In the genomic region with DNA sequence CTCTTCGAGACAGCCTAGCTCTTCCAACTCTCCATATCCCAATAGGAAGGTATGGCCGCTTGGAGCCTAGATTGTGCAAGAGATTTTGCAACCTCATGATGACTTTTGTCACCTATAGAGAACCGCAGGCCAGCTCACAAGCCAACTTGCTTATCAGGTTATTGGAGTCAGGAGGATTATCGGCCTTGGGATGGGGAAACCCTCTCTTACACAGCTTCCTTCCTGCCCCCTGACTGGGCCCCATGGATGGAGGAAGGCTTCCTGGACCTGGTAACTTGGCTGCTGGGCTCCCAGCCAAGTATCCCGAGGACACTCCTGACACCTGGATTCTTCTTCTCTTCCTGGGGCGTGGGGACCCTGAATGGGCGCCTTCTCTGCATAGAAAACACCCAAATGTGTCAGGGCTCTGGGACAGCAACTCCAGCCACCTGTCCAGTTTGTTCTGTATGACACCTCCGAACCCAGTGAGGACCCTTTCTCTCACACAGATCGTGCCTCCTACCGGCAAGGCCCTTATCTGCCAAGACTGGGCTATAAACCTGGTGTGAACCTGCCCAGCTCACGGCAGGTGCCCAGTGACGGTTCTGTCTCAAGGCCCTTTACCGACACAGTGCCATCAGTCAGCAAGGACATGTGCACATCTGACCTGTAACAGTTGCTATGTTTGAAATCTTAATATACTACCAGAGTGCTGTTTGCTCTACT, we compare ENCODE assay signal across 10 mouse cellular contexts. TPM values are rescaled to one million over a fixed set of nuclear protein-coding genes. Genes with fewer than 3 reads are reported as not detected.
DNase-seq lines count a peak whose midpoint lies in the region; ATAC-seq and TF ChIP-seq lines count a peak whose summit lies in the region.
"Had no signal": no experiment of that assay in that cellular context is flagged by ENCODE, and none has a peak within 500 bp of the region (broad histone marks: within the 10 kb centered on the region; RNA-seq: fewer than 3 reads in every experiment).

No protein-coding gene starts in this region.

- no peaks in the 10 kb centered on the region for H3K36me3 ChIP-seq in heart, embryonic 13.5 days
- no peaks in the 10 kb centered on the region for H3K36me3 ChIP-seq in intestine, postnatal 0 days (ENCODE audit: control insufficient read depth, insufficient read depth)
- H3K36me3 ChIP-seq in liver, embryonic 16.5 days (ENCODE audit: control insufficient read depth, insufficient read depth): no peaks in the 10 kb centered on the region

- peaks cover 35% of the 10 kb centered on the region for H3K4me1 ChIP-seq in heart, embryonic 13.5 days
- H3K4me1 ChIP-seq in bone marrow, adult 2 months (ENCODE audit: control insufficient read depth, insufficient read depth, low read length): peaks cover 15% of the 10 kb centered on the region
- H3K4me1 ChIP-seq in intestine, postnatal 0 days (replicated peaks; ENCODE audit: control insufficient read depth, insufficient read depth, low read length): peaks cover 7% of the 10 kb centered on the region
- peaks cover 10% of the 10 kb centered on the region for H3K4me1 ChIP-seq in liver, embryonic 16.5 days (ENCODE audit: control insufficient read depth, low read depth, low read length)

- no peak for TF ChIP-seq CTCF in bone marrow, adult 2 months (IDR thresholded peaks at IDR 0.05; ENCODE audit: control insufficient read depth, insufficient read depth, low read length)
- TF ChIP-seq CTCF in intestine, postnatal 0 days (IDR thresholded peaks at IDR 0.05; ENCODE audit: low read depth): peak; percentile 64

- H3K9me3 ChIP-seq in heart, embryonic 13.5 days: peaks cover 5% of the 10 kb centered on the region; the same call in 1 of the 2 replicates
- no peaks in the 10 kb centered on the region for H3K9me3 ChIP-seq in intestine, postnatal 0 days (ENCODE audit: control insufficient read depth)
- H3K9me3 ChIP-seq in liver, embryonic 16.5 days (replicated peaks; ENCODE audit: control insufficient read depth, low read length): no peaks in the 10 kb centered on the region

- ATAC-seq in heart, embryonic 13.5 days (ENCODE audit: extremely low read depth, insufficient number of reproducible peaks, low FRiP score, low TSS enrichment): peak; percentile 25; the same call in 1 of the 2 replicates
- ATAC-seq in intestine, postnatal 0 days: peak; percentile 94
- peak; percentile 45; the same call in 1 of the 2 replicates for ATAC-seq in liver, embryonic 16.5 days (ENCODE audit: low read depth)
- ATAC-seq: hindbrain, embryonic 16.5 days had no signal

- H3K4me2 ChIP-seq in heart, embryonic 13.5 days: no peak overlapping the region
- H3K4me2 ChIP-seq in intestine, postnatal 0 days (replicated peaks; ENCODE audit: low read depth): peak overlapping the region; percentile 37
- H3K4me2 ChIP-seq in liver, embryonic 16.5 days (ENCODE audit: low read depth, low read length): no peak overlapping the region

- H3K27me3 ChIP-seq in heart, embryonic 13.5 days (replicated peaks): no peaks in the 10 kb centered on the region
- H3K27me3 ChIP-seq in intestine, postnatal 0 days (replicated peaks; ENCODE audit: control insufficient read depth, insufficient read depth, low read length): no peaks in the 10 kb centered on the region
- no peaks in the 10 kb centered on the region for H3K27me3 ChIP-seq in liver, embryonic 16.5 days (ENCODE audit: control insufficient read depth, insufficient read depth, low read depth, low read length)

- 48% methylated on average over 13 of the region's 13 CpGs for WGBS in heart, embryonic 13.5 days
- 39% methylated on average over 13 of the region's 13 CpGs for WGBS in bone marrow, adult 2 months
- WGBS in intestine, postnatal 0 days: 32% methylated on average over 11 of the region's 13 CpGs
- WGBS in liver, embryonic 16.5 days (ENCODE audit: insufficient replicate concordance): 33% methylated on average over 13 of the region's 13 CpGs

- H3K27ac ChIP-seq in heart, embryonic 13.5 days (replicated peaks): peak overlapping the region; percentile 32; the same call in 1 of the 2 replicates
- H3K27ac ChIP-seq in bone marrow, adult 2 months (ENCODE audit: control insufficient read depth, insufficient read depth, low read depth, low read length, poor library complexity): peak overlapping the region; percentile 41
- H3K27ac ChIP-seq in intestine, postnatal 0 days (ENCODE audit: low read depth, low read length): peak overlapping the region; percentile 86
- H3K27ac ChIP-seq in liver, embryonic 16.5 days (ENCODE audit: low read length): no peak overlapping the region
- H3K27ac ChIP-seq: left cerebral cortex, adult 2 months had no signal

- TF ChIP-seq POLR2A in bone marrow, adult 2 months (IDR thresholded peaks at IDR 0.05; ENCODE audit: borderline replicate concordance, control insufficient read depth, low read depth, low read length): no peak

- no peak overlapping the region for H3K4me3 ChIP-seq in heart, embryonic 13.5 days
- H3K4me3 ChIP-seq in bone marrow, adult 2 months (replicated peaks; ENCODE audit: control insufficient read depth, low read depth, low read length): no peak overlapping the region
- H3K4me3 ChIP-seq in intestine, postnatal 0 days (ENCODE audit: low read depth, low read length): no peak overlapping the region
- no peak overlapping the region for H3K4me3 ChIP-seq in liver, embryonic 16.5 days (ENCODE audit: low read depth, low read length)
- H3K4me3 ChIP-seq: left cerebral cortex, adult 2 months had no signal

- H3K9ac ChIP-seq in heart, embryonic 13.5 days: no peak overlapping the region
- H3K9ac ChIP-seq in intestine, postnatal 0 days (ENCODE audit: low read depth, low read length): no peak overlapping the region
- H3K9ac ChIP-seq in liver, embryonic 16.5 days (ENCODE audit: low read depth, low read length): no peak overlapping the region

- no peak for DNase-seq in heart, adult 8-10 months (ENCODE audit: low spot score)
- DNase-seq in spleen, postnatal 14 days (ENCODE audit: low spot score in 2 of 2): no peak
- no peak for DNase-seq in right cerebral cortex, postnatal 36 days (ENCODE audit: low spot score in 2 of 2)
- DNase-seq in ovary, postnatal 36 days (ENCODE audit: low spot score): no peak

RNA-seq across cellular contexts. Expression of gene Psma6, which starts 53.3 kb away (rescaled TPM):
- 321 and 343 TPM in 2 replicates for polyA plus RNA-seq in heart, embryonic 13.5 days (2015; fragmentation: Nextera tagmentation; extraction: Ambion mirVana)
- total RNA-seq in heart, adult 8-10 months (2022): 100 to 1,000 TPM; 149 to 159 (median 156) TPM
- 71.0 and 119 TPM in 2 replicates for polyA plus RNA-seq in bone marrow, adult 2 months (2011; ENCODE audit: insufficient read depth, insufficient read length, low replicate concordance, missing spikeins)
- 279 and 292 TPM in 2 replicates for polyA plus RNA-seq in intestine, postnatal 0 days (2015; fragmentation: Nextera tagmentation; extraction: Ambion mirVana)
- 163 and 178 TPM in 2 replicates for polyA plus RNA-seq in liver, embryonic 16.5 days (2015; fragmentation: Nextera tagmentation; extraction: Ambion mirVana)

RNA-seq across cellular contexts. Expression of gene Nfkbia, which starts 55.2 kb away (rescaled TPM):
- polyA plus RNA-seq in heart, embryonic 13.5 days (2015; fragmentation: Nextera tagmentation; extraction: Ambion mirVana): 47.0 and 56.0 TPM in 2 replicates
- 10 to 100 TPM; 27.4 to 65.8 (median 39.3) TPM for total RNA-seq in heart, adult 8-10 months (2022)
- polyA plus RNA-seq in bone marrow, adult 2 months (2011; ENCODE audit: insufficient read depth, insufficient read length, low replicate concordance, missing spikeins): 51.8 and 91.0 TPM in 2 replicates
- polyA plus RNA-seq in intestine, postnatal 0 days (2015; fragmentation: Nextera tagmentation; extraction: Ambion mirVana): 47.1 and 49.7 TPM in 2 replicates
- polyA plus RNA-seq in liver, embryonic 16.5 days (2015; fragmentation: Nextera tagmentation; extraction: Ambion mirVana): 19.8 and 24.5 TPM in 2 replicates

Comparison
In these comparisons a context has a peak if more than half of its experiments do, and no peak if none do; other contexts are left out.
1. ATAC-seq: peak in every context shown above with its lines; median percentile 94 in intestine, postnatal 0 days; 45 in liver, embryonic 16.5 days; 25 in heart, embryonic 13.5 days.